Mouse (Mus musculus) monocyte, adult 2 months (primary cell): ENCODE results near the gene Ern1.
"Not testable (repeated sequence)": the region's sequence is repeated elsewhere in the genome, so short reads cannot be mapped to it uniquely, and the experiment has no call there.

ENCODE experiments used
- DNase-seq, 2 experiments: peaks; one replicate each; pipeline ENCODE4 v3.0.0; 2022; ENCODE audit warnings: low spot score in 2 of 2, low read depth in 1 of 2

The Ern1 gene

DNA sequence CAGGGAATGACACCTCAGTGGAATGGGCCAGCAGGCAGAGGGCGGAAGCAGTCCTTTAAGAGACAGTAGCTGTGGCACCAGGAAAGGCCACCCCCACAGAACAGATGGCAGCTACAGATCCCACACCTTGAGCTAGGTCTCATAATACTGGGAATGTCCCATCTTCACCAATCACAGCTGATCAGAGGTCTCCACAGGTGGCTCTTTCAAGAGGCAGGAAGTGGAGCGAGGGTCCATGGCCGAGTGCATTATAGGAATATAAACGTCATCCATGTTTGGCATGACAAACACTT lies 15.7 kb upstream of the Ern1 start:
- no peak for DNase-seq

- no peak for DNase-seq
Observed at GRCm38 (mm10) chr11:106502631-106503424, 15.2 kb upstream of the Ern1 start.

- DNase-seq: no peak
Observed at GRCm38 (mm10) chr11:106502159-106502505, 14.5 kb upstream of the Ern1 start.

- DNase-seq: peak in 1 of 2 experiments; percentile 9
Observed at GRCm38 (mm10) chr11:106501308-106502158, 13.9 kb upstream of the Ern1 start.

DNA sequence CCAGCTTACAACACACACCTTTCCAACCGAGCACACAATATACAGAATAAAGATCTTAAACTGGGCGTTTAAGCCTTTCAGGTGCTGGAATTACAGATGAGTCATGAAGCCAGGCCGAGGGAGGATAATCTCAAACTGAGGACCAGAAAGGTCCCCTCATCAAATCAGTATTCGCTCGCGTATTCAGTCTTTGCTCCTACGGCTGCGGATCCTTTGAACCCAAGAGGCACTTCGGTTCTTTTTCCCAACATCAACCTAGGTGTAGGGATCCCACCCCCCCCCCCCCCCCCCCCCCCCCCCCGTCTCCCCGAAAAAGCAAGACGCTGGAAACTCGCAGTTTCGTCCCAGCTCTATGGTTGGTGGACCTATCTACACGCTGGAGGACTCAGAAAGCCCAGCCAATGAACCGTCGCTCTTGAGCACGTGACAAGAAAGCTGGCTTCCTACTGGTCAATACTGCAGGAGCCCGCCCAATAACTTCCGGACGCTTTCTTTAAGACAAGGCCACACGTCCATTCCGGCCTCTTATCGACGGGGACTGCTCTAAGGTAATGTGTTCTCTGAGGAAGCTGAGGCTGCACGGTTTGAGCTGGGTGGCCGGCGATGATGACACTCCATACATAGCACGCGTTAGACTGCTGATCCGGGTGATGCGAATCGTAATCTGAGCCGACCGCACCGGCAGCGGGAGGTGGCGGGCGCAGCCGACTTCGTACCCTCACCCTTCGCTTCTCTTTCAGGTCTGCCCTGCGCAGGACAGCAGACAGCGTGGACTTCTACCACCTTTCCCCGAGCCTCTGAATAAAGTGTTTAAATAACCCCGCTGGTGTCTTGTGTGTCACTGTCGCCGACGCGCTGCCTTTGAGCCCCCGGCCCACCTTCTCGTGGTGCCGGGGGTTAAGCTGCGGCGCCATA lies 13.0 kb upstream of the Ern1 start:
- peak; percentile 80 to 91 for DNase-seq

DNA sequence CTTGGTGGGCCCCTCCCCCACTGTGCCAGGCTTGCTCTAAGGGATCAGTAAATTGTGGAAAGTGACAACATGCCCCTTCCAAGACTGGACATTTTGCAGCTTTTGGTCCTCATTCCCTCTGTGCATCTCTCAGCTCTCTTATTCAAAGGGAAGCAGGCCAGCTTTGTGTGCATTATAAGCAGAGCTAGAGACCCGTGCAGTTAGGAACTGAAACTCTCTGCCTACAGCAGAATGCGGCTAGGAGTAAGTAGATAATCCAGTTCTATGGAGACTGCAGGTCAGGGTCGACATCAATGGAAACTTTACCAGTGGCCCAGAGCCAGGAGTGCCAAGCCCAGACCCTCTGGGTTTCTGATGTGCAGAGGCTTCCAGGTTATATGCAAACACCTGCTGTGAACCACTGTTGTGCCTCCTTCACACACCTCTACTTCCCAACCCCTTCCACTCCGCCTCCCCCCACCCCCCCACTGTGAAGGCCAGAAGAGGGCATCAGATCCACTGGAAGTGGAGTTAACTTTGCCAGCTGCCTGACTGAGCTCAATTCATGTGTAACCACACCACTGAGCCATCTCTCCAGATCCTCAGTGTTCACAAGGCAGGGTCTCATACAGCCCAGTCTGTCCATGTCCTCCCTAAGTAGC lies 11.2 kb upstream of the Ern1 start:
- no peak for DNase-seq

- DNase-seq: no peak
Observed at GRCm38 (mm10) chr11:106497926-106498325, 10.3 kb upstream of the Ern1 start.

DNA sequence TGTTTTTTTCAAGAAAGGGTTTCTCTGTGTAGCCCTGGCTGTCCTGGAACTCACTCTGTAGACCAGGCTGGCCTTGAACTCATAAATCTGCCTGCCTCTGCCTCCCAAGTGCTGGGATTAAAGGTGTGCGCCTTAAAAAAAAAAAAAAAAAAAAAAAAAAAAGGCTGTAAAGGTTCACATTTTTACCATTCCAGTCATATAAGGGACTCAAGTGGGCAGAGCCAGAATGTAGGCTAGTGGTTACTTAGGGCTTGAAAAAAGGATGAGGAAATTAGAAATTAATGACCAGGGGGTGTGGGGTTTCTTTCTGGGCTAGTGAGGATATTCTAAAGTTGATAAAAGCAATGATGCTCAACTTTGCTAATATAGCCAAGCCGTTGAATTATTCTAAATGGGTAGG lies 9.4 kb upstream of the Ern1 start:
- DNase-seq: not testable (repeated sequence)

- no peak for DNase-seq
Observed at GRCm38 (mm10) chr11:106492984-106493669, 5.5 kb upstream of the Ern1 start.

DNA sequence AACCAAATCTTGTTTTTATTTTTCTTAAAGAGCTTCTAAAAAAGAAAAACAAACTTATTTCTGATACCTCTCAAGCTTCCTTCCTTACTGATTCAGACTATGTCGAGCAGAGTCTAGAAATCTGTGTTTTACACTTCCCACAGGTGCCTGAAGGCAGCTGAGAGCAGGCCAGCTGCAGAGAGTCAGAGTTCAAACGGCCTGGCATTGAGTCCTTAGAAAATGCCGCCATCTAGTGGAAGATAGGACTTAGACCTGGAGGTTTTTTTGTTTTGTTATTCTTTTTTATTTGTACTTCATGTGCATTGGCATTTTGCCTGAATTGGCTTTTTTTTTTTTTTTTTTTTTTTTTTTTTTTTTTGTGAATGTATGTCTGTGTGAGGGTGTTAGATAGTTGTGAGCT lies 3.7 kb upstream of the Ern1 start:
- DNase-seq: peak in 1 of 2 experiments; percentile 20

DNA sequence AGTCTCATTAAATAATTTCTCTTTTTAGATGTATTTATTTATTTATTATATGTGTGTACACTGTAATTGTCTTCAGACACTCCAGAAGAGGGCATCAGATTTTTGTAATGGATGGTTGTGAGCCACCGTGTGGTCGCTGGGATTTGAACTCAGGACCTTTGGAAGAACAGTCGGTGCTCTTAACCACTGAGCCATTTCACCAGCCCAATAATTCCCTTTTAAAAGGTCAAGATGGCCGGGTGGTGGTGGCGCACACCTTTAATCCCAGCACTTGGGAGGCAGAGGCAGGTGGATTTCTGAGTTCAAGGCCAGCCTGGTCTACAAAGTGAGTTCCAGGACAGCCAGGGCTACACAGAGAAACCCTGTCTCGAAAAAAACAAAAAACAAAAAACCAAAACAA lies 2.9 kb upstream of the Ern1 start:
- not testable (repeated sequence) for DNase-seq

- DNase-seq: no peak
Observed at GRCm38 (mm10) chr11:106490057-106490456, 2.4 kb upstream of the Ern1 start.

DNA sequence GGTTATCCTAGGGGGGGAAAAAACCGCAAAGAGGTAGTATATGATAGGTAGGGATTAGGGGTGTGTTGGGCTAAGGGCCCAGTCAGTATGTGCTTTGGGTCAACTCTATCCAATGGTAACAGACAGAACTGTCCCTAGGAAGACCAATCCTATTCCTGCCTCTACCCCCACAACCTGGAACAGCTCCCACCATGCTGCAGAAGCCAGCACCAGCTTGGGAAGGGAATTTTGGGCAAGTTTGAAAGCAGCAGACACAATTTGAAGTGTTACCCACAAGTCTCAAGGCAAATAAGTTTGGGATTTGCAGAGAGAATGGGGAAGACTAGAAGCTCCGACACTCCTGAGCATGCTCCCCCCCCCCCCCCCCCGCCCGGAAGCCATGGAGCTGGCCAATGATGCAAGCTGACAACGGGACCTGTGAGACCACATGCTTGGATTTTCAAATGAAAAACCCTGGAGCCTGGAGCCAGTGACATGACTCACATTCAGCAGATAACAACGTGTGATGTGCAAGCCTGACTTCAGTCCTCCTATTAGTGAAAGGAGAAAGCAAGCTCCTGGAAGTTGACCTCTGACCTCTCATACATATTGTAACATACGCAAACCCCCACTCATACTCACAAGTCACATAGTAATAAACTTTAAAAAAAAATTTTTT lies 1.5 kb upstream of the Ern1 start:
- DNase-seq: no peak

- no peak for DNase-seq
Observed at GRCm38 (mm10) chr11:106488126-106488561, 492 bp upstream of the Ern1 start.

- no peak for DNase-seq
Observed at GRCm38 (mm10) chr11:106486866-106487732, 553 bp downstream of the Ern1 start.

- DNase-seq: no peak
Observed at GRCm38 (mm10) chr11:106486042-106486865, 1.4 kb downstream of the Ern1 start.

GRCm38 (mm10) chr11:106485611-106486010 lies 2.0 kb downstream of the Ern1 start:
- DNase-seq: no peak

- DNase-seq: no peak
Observed at GRCm38 (mm10) chr11:106484875-106485274, 2.8 kb downstream of the Ern1 start.
